Mouse (Mus musculus) liver, postnatal 0 days (tissue): ENCODE measurements at regions not wholly inside any gene's neighbourhood (a gene's known extent, or its start where the extent isn't known, plus 50 kb on each side); places are given as distances from the start of the nearest gene placed in this dataset.

ENCODE experiments used
- ATAC-seq: fragments of 200-750 bp; cut with Nextera tagmentation; 2 replicates; pipeline ENCODE4 v1.8.0; 2017; ENCODE audit warnings: mild to moderate bottlenecking, moderate library complexity
- DNase-seq: peaks from one replicate; pipeline ENCODE4 v3.0.0-alpha.2; 2016
- H3K27ac ChIP-seq: fragments of 300-500 bp; sonication (generic); 2 replicates; pipeline ENCODE4 v1.5.1; 2014; ENCODE audit warnings: antibody characterized with exemption, moderate library complexity, mild to moderate bottlenecking, low read depth
- H3K27me3 ChIP-seq: fragments of 300-500 bp; sonication (generic); 2 replicates; pipeline ENCODE4 v1.6.1; 2014; ENCODE audit warnings: low read length, control low read depth, mixed read lengths; ENCODE audit not compliant: insufficient read depth
- H3K36me3 ChIP-seq: fragments of 300-500 bp; sonication (generic); replicated peaks from 2 replicates; pipeline ENCODE4 v1.6.1; 2014; ENCODE audit warnings: mild to moderate bottlenecking, control low read depth, low read length, moderate library complexity, mixed read lengths; ENCODE audit not compliant: insufficient read depth
- H3K4me1 ChIP-seq: fragments of 300-500 bp; sonication (generic); 2 replicates; pipeline ENCODE4 v1.6.1; 2014; ENCODE audit warnings: antibody characterized with exemption, mild to moderate bottlenecking, control low read depth; ENCODE audit not compliant: insufficient read depth
- H3K4me2 ChIP-seq: fragments of 300-500 bp; sonication (generic); 2 replicates; pipeline ENCODE4 v1.6.1; 2014; ENCODE audit warnings: low read depth, mild to moderate bottlenecking, low read length, moderate library complexity, mixed read lengths
- H3K4me3 ChIP-seq: fragments of 300-500 bp; sonication (generic); 2 replicates; pipeline ENCODE4 v1.5.1; 2014; ENCODE audit warnings: low read depth, low read length
- H3K9ac ChIP-seq: fragments of 300-500 bp; sonication (generic); replicated peaks from 2 replicates; pipeline ENCODE4 v1.6.1; 2014; ENCODE audit warnings: mild to moderate bottlenecking, moderate library complexity
- H3K9me3 ChIP-seq: fragments of 300-500 bp; sonication (generic); 2 replicates; pipeline ENCODE4 v1.6.1; 2016; ENCODE audit warnings: mild to moderate bottlenecking, control low read depth, low read length, mixed read lengths
- CTCF ChIP-seq: sonication (generic); IDR thresholded peaks from 2 replicates; pipeline ENCODE4 v1.5.1; 2016; ENCODE audit warnings: antibody characterized with exemption, low read depth
- EP300 ChIP-seq: IDR thresholded peaks from 2 replicates; pipeline ENCODE4 v1.6.1; 2016; ENCODE audit warnings: antibody characterized with exemption, low read depth, mild to moderate bottlenecking
- WGBS: fragments of 180-500 bp; shearing (Covaris S2); extraction: QIAGEN DNeasy Blood & Tissue Kit; methylation state at CpG from one replicate; pipeline ENCODE4 v1.1.7; 2014; ENCODE audit not compliant: insufficient replicate concordance; 5-methylcytosine and 5-hydroxymethylcytosine counted together

- no peaks in the 10 kb centered on the region; the same call in 1 of the 2 replicates for H3K9me3 ChIP-seq
- H3K4me3 ChIP-seq = no peak overlapping the region
- DNase-seq = no peak
- H3K27ac ChIP-seq = no peak overlapping the region
- no peak for ATAC-seq
- WGBS = 78% methylated on average over 2 of the region's 2 CpGs
- H3K4me2 ChIP-seq = no peak overlapping the region
- H3K36me3 ChIP-seq = no peaks in the 10 kb centered on the region
- H3K4me1 ChIP-seq = no peaks in the 10 kb centered on the region
- no peak for TF ChIP-seq CTCF
- TF ChIP-seq EP300 = no peak
- no peaks in the 10 kb centered on the region for H3K27me3 ChIP-seq
- no peak overlapping the region for H3K9ac ChIP-seq
Measured at GRCm38 (mm10) chr8:100206557-100207349, 790.5 kb upstream of the Cdh8 start.

GRCm38 (mm10) chr8:100193228-100193627 is 777.0 kb upstream of the Cdh8 start:
- no peaks in the 10 kb centered on the region for H3K36me3 ChIP-seq
- TF ChIP-seq CTCF = no peak
- no peak for TF ChIP-seq EP300
- 81% methylated on average over 2 of the region's 2 CpGs for WGBS
- no peaks in the 10 kb centered on the region for H3K4me1 ChIP-seq
- no peak overlapping the region for H3K9ac ChIP-seq
- no peak for ATAC-seq
- H3K4me2 ChIP-seq = no peak overlapping the region
- no peak overlapping the region for H3K4me3 ChIP-seq
- H3K27me3 ChIP-seq = no peaks in the 10 kb centered on the region
- DNase-seq = no peak
- no peak overlapping the region for H3K27ac ChIP-seq
- no peaks in the 10 kb centered on the region for H3K9me3 ChIP-seq

- 66% methylated on average over 2 of the region's 2 CpGs for WGBS
Measured at GRCm38 (mm10) chr8:100190698-100191097, 774.4 kb upstream of the Cdh8 start.

GRCm38 (mm10) chr8:100187976-100188375 is 771.7 kb upstream of the Cdh8 start:
- TF ChIP-seq CTCF = no peak
- TF ChIP-seq EP300 = no peak
- no peak overlapping the region for H3K9ac ChIP-seq
- no peaks in the 10 kb centered on the region for H3K4me1 ChIP-seq
- 67% methylated on average over 3 of the region's 3 CpGs for WGBS
- no peaks in the 10 kb centered on the region for H3K36me3 ChIP-seq
- no peak overlapping the region for H3K4me2 ChIP-seq
- H3K27me3 ChIP-seq = no peaks in the 10 kb centered on the region
- no peak for DNase-seq
- ATAC-seq = no peak
- H3K4me3 ChIP-seq = no peak overlapping the region
- no peak overlapping the region for H3K27ac ChIP-seq
- H3K9me3 ChIP-seq = no peaks in the 10 kb centered on the region

More at GRCm38 (mm10) chr8:100190698-100191097, 774.4 kb upstream of the Cdh8 start:
- DNase-seq (no peak), ATAC-seq (no peak)
- Histone ChIP-seq H3K4me1 (no peaks in the 10 kb centered on the region), H3K4me2 (no peak overlapping the region), H3K4me3 (no peak overlapping the region), H3K9me3 (no peaks in the 10 kb centered on the region), H3K27me3 (no peaks in the 10 kb centered on the region), H3K9ac (no peak overlapping the region), H3K27ac (no peak overlapping the region), H3K36me3 (no peaks in the 10 kb centered on the region)
- TF ChIP-seq CTCF = no peak
- TF ChIP-seq EP300 = no peak

GRCm38 (mm10) chr8:100176502-100176901 is 760.2 kb upstream of the Cdh8 start:
- DNase-seq (no peak), ATAC-seq (no peak)
- no peak for TF ChIP-seq EP300
- no peak for TF ChIP-seq CTCF
- H3K36me3 ChIP-seq = no peaks in the 10 kb centered on the region
- no peak overlapping the region for H3K27ac ChIP-seq
- no peaks in the 10 kb centered on the region for H3K27me3 ChIP-seq
- no peaks in the 10 kb centered on the region for H3K4me1 ChIP-seq
- no peak overlapping the region for H3K4me2 ChIP-seq
- no peak overlapping the region for H3K4me3 ChIP-seq
- H3K9ac ChIP-seq = no peak overlapping the region
- no peaks in the 10 kb centered on the region for H3K9me3 ChIP-seq
- 71% methylated on average over 1 of the region's 1 CpGs for WGBS

- WGBS = 82% methylated on average over 1 of the region's 1 CpGs
- no peak overlapping the region for H3K27ac ChIP-seq
Measured at GRCm38 (mm10) chr8:100145411-100145810, 729.1 kb upstream of the Cdh8 start.

More at GRCm38 (mm10) chr8:100145411-100145810, 729.1 kb upstream of the Cdh8 start:
- TF ChIP-seq CTCF (no peak), EP300 (no peak)
- no peaks in the 10 kb centered on the region for H3K27me3 ChIP-seq
- DNase-seq (no peak), ATAC-seq (no peak)
- H3K36me3 ChIP-seq = no peaks in the 10 kb centered on the region
- H3K4me1 ChIP-seq = no peaks in the 10 kb centered on the region
- H3K9ac ChIP-seq = no peak overlapping the region
- H3K4me2 ChIP-seq = no peak overlapping the region
- H3K9me3 ChIP-seq = 0 out of 2 replicates have a peak, but pooled peaks cover 2% of the 10 kb centered on the region
- H3K4me3 ChIP-seq = no peak overlapping the region
